20 mouse cellular contexts compared by ENCODE assay signal in the genomic region with DNA sequence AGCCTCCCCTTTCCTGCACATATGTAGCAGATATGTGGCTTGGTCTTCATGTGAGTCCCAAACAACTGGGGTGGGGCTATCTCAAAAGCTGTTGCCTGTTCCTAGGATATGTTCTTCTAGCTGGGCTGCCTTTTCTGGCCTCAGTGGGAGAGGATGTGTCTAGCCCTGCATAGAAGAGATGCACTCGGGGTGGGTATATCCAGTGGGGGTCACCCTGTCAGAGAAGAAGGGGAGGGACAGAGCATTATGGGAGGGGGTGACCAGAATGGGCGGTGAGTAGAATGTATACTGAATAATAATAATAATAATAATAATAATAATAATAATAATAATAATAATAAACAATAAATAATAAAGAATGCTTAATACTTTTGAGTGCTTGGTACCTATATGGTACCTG. TPM values are rescaled to one million over a fixed set of nuclear protein-coding genes. Genes with fewer than 3 reads are reported as not detected.
"Had no signal": no experiment of that assay in that cellular context is flagged by ENCODE, and none has a peak within 500 bp of the region (broad histone marks: within the 10 kb centered on the region; RNA-seq: fewer than 3 reads in every experiment).

No protein-coding gene starts in this region.

- H3K4me2 ChIP-seq: neural tube, embryonic 12.5 days; neural tube, embryonic 13.5 days; neural tube, embryonic 15.5 days; stomach, embryonic 15.5 days had no signal

- H3K4me1 ChIP-seq: neural tube, embryonic 12.5 days; neural tube, embryonic 13.5 days; neural tube, embryonic 15.5 days; stomach, embryonic 15.5 days had no signal

- H3K36me3 ChIP-seq: neural tube, embryonic 12.5 days; neural tube, embryonic 13.5 days; neural tube, embryonic 15.5 days; stomach, embryonic 15.5 days had no signal

- H3K4me3 ChIP-seq: neural tube, embryonic 12.5 days; neural tube, embryonic 13.5 days; neural tube, embryonic 15.5 days; stomach, embryonic 15.5 days had no signal

- H3K9ac ChIP-seq: neural tube, embryonic 12.5 days; neural tube, embryonic 13.5 days; neural tube, embryonic 15.5 days; stomach, embryonic 15.5 days had no signal

- H3K9me3 ChIP-seq: neural tube, embryonic 12.5 days; neural tube, embryonic 13.5 days; neural tube, embryonic 15.5 days; stomach, embryonic 15.5 days had no signal

- H3K27me3 ChIP-seq: neural tube, embryonic 12.5 days; neural tube, embryonic 13.5 days; neural tube, embryonic 15.5 days; stomach, embryonic 15.5 days had no signal

- DNase-seq: retina, postnatal 1 day; right cerebral cortex, adult 18-20 months; right cerebral cortex, postnatal 14 days; right cerebral cortex, postnatal 25 days; right cerebral cortex, postnatal 4 days; spleen, adult 18-20 months; thymus, adult 18-20 months; thymus, adult 2 months; thymus, postnatal 14 days; thymus, postnatal 36 days; thymus, postnatal 4 days had no signal

- H3K27ac ChIP-seq: neural tube, embryonic 12.5 days; neural tube, embryonic 13.5 days; neural tube, embryonic 15.5 days; stomach, embryonic 15.5 days; stomach, postnatal 0 days had no signal

RNA-seq across cellular contexts. Expression of a gene that starts 57.8 kb away (rescaled TPM):
- total RNA-seq: neutrophil, adult 5-6 weeks had no signal
- polyA plus RNA-seq: neural tube, embryonic 12.5 days; neural tube, embryonic 13.5 days; neural tube, embryonic 14.5 days; neural tube, embryonic 15.5 days; small intestine, adult 2 months; spleen, adult 2 months; thymus, adult 2 months had no signal
